Mouse (Mus musculus) CH12.LX (cell line): ENCODE measurements at regions not wholly inside any gene's neighbourhood (a gene's known extent, or its start where the extent isn't known, plus 50 kb on each side); places are given as distances from the start of the nearest gene placed in this dataset.

Source experiments
- CTCF ChIP-seq, 2 experiments: IDR thresholded peaks in 1 of 2; conservative IDR thresholded peaks in 1 of 2; 2 replicates each; pipeline ENCODE4 v1.5.1; 2011 to 2012; ENCODE audit warnings: low read depth in 2 of 2, low read length in 2 of 2, improper control_type of control experiment in 1 of 2, inconsistent platforms in 1 of 2, mild to moderate bottlenecking in 1 of 2, moderate library complexity in 1 of 2
- GABPA ChIP-seq: IDR thresholded peaks from 2 replicates; pipeline ENCODE4 v1.6.1; 2012; ENCODE audit warnings: low read depth, low read length, improper control_type of control experiment, inconsistent platforms; ENCODE audit not compliant: insufficient replicate concordance
- IRF4 ChIP-seq: IDR thresholded peaks from 2 replicates; pipeline ENCODE4 v1.6.1; 2014; ENCODE audit warnings: low read depth, mild to moderate bottlenecking, inconsistent platforms, low read length, improper control_type of control experiment
- KAT2A ChIP-seq: IDR thresholded peaks from 2 replicates; pipeline ENCODE4 v1.6.1; 2012; ENCODE audit warnings: low read length, improper control_type of control experiment, inconsistent platforms; ENCODE audit not compliant: insufficient replicate concordance
- MAZ ChIP-seq: IDR thresholded peaks from 2 replicates; pipeline ENCODE4 v1.6.1; 2012; ENCODE audit warnings: low read depth, mild to moderate bottlenecking, inconsistent platforms, low read length, improper control_type of control experiment, moderate library complexity
- NELFE ChIP-seq: IDR thresholded peaks from 2 replicates; pipeline ENCODE4 v1.6.1; 2011; ENCODE audit warnings: low read depth, low read length, improper control_type of control experiment
- POLR2A ChIP-seq: IDR thresholded peaks from 2 replicates; pipeline ENCODE4 v1.6.1; 2011; ENCODE audit warnings: low read depth, mild to moderate bottlenecking, improper control_type of control experiment, low read length
- SMC3 ChIP-seq: IDR thresholded peaks from 2 replicates; pipeline ENCODE4 v1.6.1; 2011; ENCODE audit warnings: low read depth, low read length, improper control_type of control experiment
- ZC3H11A ChIP-seq: IDR thresholded peaks from 2 replicates; pipeline ENCODE4 v1.6.1; 2012; ENCODE audit warnings: low read depth, mild to moderate bottlenecking, inconsistent platforms, low read length, improper control_type of control experiment

GRCm38 (mm10) chr7:135848833-135849232 lies 132.7 kb upstream of the Mki67 start:
- no peak for TF ChIP-seq MAZ
- no peak for TF ChIP-seq GABPA
- TF ChIP-seq CTCF (conservative IDR thresholded peaks at IDR 0.05 in 1 of 2, IDR thresholded peaks at IDR 0.05 in 1 of 2; ENCODE audit: low read depth in 2 of 2, low read length in 2 of 2), result no peak
- TF ChIP-seq KAT2A, result no peak
- TF ChIP-seq SMC3, result no peak
- TF ChIP-seq POLR2A, result no peak
- TF ChIP-seq ZC3H11A, result no peak
- no peak for TF ChIP-seq IRF4
- TF ChIP-seq NELFE, result no peak
